Mouse (Mus musculus) embryonic facial prominence, embryonic 11.5 days (tissue): ENCODE data around the gene Olfr18. TPM values are rescaled to one million over a fixed set of nuclear protein-coding genes. Genes with fewer than 3 reads are reported as not detected.

Experiments
- ATAC-seq: fragments of 200-750 bp; cut with Nextera tagmentation; replicated peaks from 2 replicates; pipeline ENCODE4 v1.8.0; 2017; ENCODE audit warnings: low read depth; ENCODE audit not compliant: insufficient number of reproducible peaks, low FRiP score, low TSS enrichment
- DNase-seq: peaks from one replicate; pipeline ENCODE4 v3.0.0-alpha.2; 2015; ENCODE audit warnings: low spot score
- H3K27ac ChIP-seq: fragments of 300-500 bp; sonication (generic); replicated peaks from 2 replicates; pipeline ENCODE4 v1.5.1; 2014; ENCODE audit warnings: mild to moderate bottlenecking, low read depth, low read length, control low read depth
- H3K27me3 ChIP-seq: fragments of 300-500 bp; sonication (generic); 2 replicates; pipeline ENCODE4 v1.6.1; 2014; ENCODE audit warnings: mild to moderate bottlenecking, low read length, moderate library complexity, mixed read lengths; ENCODE audit not compliant: control insufficient read depth, insufficient read depth
- H3K36me3 ChIP-seq: fragments of 300-500 bp; sonication (generic); replicated peaks from 2 replicates; pipeline ENCODE4 v1.6.1; 2014; ENCODE audit warnings: low read depth, mild to moderate bottlenecking, low read length, moderate library complexity, mixed read lengths; ENCODE audit not compliant: control insufficient read depth, insufficient read depth
- H3K4me1 ChIP-seq: fragments of 300-500 bp; sonication (generic); 2 replicates; pipeline ENCODE4 v1.6.1; 2014; ENCODE audit warnings: low read length, mixed read lengths; ENCODE audit not compliant: control insufficient read depth, insufficient read depth
- H3K4me2 ChIP-seq: fragments of 300-500 bp; sonication (generic); 2 replicates; pipeline ENCODE4 v1.6.1; 2014; ENCODE audit warnings: low read depth, mild to moderate bottlenecking, control low read depth, low read length, moderate library complexity
- H3K4me3 ChIP-seq: fragments of 300-500 bp; sonication (generic); 2 replicates; pipeline ENCODE4 v1.5.1; 2014; ENCODE audit warnings: low read depth, low read length, control low read depth
- H3K9ac ChIP-seq: fragments of 300-500 bp; sonication (generic); replicated peaks from 2 replicates; pipeline ENCODE4 v1.6.1; 2014; ENCODE audit warnings: mild to moderate bottlenecking, control low read depth, low read length
- H3K9me3 ChIP-seq: fragments of 300-500 bp; sonication (generic); replicated peaks from 2 replicates; pipeline ENCODE4 v1.6.1; 2016; ENCODE audit warnings: mild to moderate bottlenecking, low read length, inconsistent platforms, mixed read lengths; ENCODE audit not compliant: control insufficient read depth
- WGBS: fragments of 180-500 bp; shearing (Covaris S2); extraction: QIAGEN DNeasy Blood & Tissue Kit; methylation state at CpG from one replicate; pipeline ENCODE4 v1.1.7; 2014; 5-methylcytosine and 5-hydroxymethylcytosine counted together
- polyA plus RNA-seq: library from polyadenylated mRNA; unstranded; fragments of >200 nt; fragmentation: Nextera tagmentation; extraction: Ambion mirVana; gene quantifications from 2 replicates; pipeline ENCODE4 v1.2.1, GENCODE M21; 2014

The Olfr18 gene
- polyA plus RNA-seq, result 0.11 TPM in 1 of 2 replicates, not detected in the other

GRCm38 (mm10) chr9:20335994-20336393 lies at the start of gene Olfr18:
Gene Olfr18 (minus strand): TSS chr9:20336094.
- H3K36me3 ChIP-seq, result no peaks in the 10 kb centered on the region
- no peak within 1 kb of the TSS for H3K4me3 ChIP-seq
- H3K27ac ChIP-seq, result no peak within 1 kb of the TSS
- H3K9ac ChIP-seq, result no peak within 1 kb of the TSS
- ATAC-seq (no peak), DNase-seq (no peak)
- no peaks in the 10 kb centered on the region for H3K4me1 ChIP-seq
- no peaks in the 10 kb centered on the region; the same call in 1 of the 2 replicates for H3K9me3 ChIP-seq
- no peaks in the 10 kb centered on the region for H3K27me3 ChIP-seq
- H3K4me2 ChIP-seq, result no peak within 1 kb of the TSS

- H3K9ac ChIP-seq, result peak overlapping the region; percentile 75
- H3K36me3 ChIP-seq, result no peaks in the 10 kb centered on the region
- H3K4me2 ChIP-seq, result peak overlapping the region; percentile 74
- DNase-seq, result no peak
- H3K27me3 ChIP-seq, result no peaks in the 10 kb centered on the region
- WGBS, result 16% methylated on average over 16 of the region's 16 CpGs
- 0 out of 2 replicates have a peak overlapping the region, but pooled peaks have one; percentile 20 for H3K27ac ChIP-seq
- no peaks in the 10 kb centered on the region for H3K4me1 ChIP-seq
- ATAC-seq, result no peak; the same call in 1 of the 2 replicates
- H3K4me3 ChIP-seq, result peak overlapping the region; percentile 52
- H3K9me3 ChIP-seq, result no peaks in the 10 kb centered on the region
Observed at GRCm38 (mm10) chr9:20385343-20385703, 49.4 kb upstream of the Olfr18 start.

GRCm38 (mm10) chr9:20384532-20385342 lies 48.8 kb upstream of the Olfr18 start, which contains the start of gene Zfp560:
Gene Zfp560 (minus strand): TSS chr9:20385177.
- Histone ChIP-seq H3K9ac (peak within 1 kb of the TSS; percentile 75), H3K9me3 (no peaks in the 10 kb centered on the region), H3K27me3 (no peaks in the 10 kb centered on the region), H3K4me2 (peak within 1 kb of the TSS; percentile 74), H3K4me1 (no peaks in the 10 kb centered on the region), H3K4me3 (peak within 1 kb of the TSS; percentile 52), H3K36me3 (no peaks in the 10 kb centered on the region), H3K27ac (0 out of 2 replicates have a peak within 1 kb of the TSS, but pooled peaks have one; percentile 20)
- DNase-seq (peak; percentile 95), ATAC-seq (peak; percentile 99)
- 2% methylated on average over 40 of the region's 40 CpGs for WGBS

GRCm38 (mm10) chr9:20383659-20384058 lies 47.8 kb upstream of the Olfr18 start:
- ATAC-seq (no peak), DNase-seq (no peak)
- Histone ChIP-seq H3K4me1 (no peaks in the 10 kb centered on the region), H3K9ac (no peak overlapping the region), H3K9me3 (no peaks in the 10 kb centered on the region), H3K36me3 (no peaks in the 10 kb centered on the region), H3K4me2 (no peak overlapping the region), H3K27ac (no peak overlapping the region), H3K4me3 (no peak overlapping the region; the same call in 1 of the 2 replicates), H3K27me3 (no peaks in the 10 kb centered on the region)
- WGBS, result 90% methylated on average over 7 of the region's 7 CpGs

- H3K36me3 ChIP-seq, result no peaks in the 10 kb centered on the region
- H3K4me3 ChIP-seq, result no peak overlapping the region
- H3K9me3 ChIP-seq, result no peaks in the 10 kb centered on the region
- ATAC-seq, result no peak
- WGBS, result 83% methylated on average over 1 of the region's 1 CpGs
- no peaks in the 10 kb centered on the region for H3K27me3 ChIP-seq
- H3K9ac ChIP-seq, result no peak overlapping the region
- no peaks in the 10 kb centered on the region for H3K4me1 ChIP-seq
- no peak overlapping the region for H3K4me2 ChIP-seq
- DNase-seq, result no peak
- no peak overlapping the region for H3K27ac ChIP-seq
Observed at GRCm38 (mm10) chr9:20374712-20375111, 38.8 kb upstream of the Olfr18 start.

GRCm38 (mm10) chr9:20367311-20367710 lies 31.4 kb upstream of the Olfr18 start:
- DNase-seq, result no peak
- H3K27ac ChIP-seq, result no peak overlapping the region
- no peak overlapping the region for H3K9ac ChIP-seq
- H3K27me3 ChIP-seq, result no peaks in the 10 kb centered on the region
- no peaks in the 10 kb centered on the region for H3K36me3 ChIP-seq
- H3K4me1 ChIP-seq, result no peaks in the 10 kb centered on the region
- no peak overlapping the region for H3K4me3 ChIP-seq
- no peak for ATAC-seq
- no peak overlapping the region for H3K4me2 ChIP-seq
- 91% methylated on average over 2 of the region's 2 CpGs for WGBS
- no peaks in the 10 kb centered on the region for H3K9me3 ChIP-seq

GRCm38 (mm10) chr9:20348501-20348900 lies 12.6 kb upstream of the Olfr18 start:
- Histone ChIP-seq H3K27me3 (no peaks in the 10 kb centered on the region), H3K4me1 (no peaks in the 10 kb centered on the region), H3K4me3 (no peak overlapping the region), H3K9ac (no peak overlapping the region), H3K9me3 (no peaks in the 10 kb centered on the region), H3K36me3 (peaks cover 3% of the 10 kb centered on the region), H3K4me2 (no peak overlapping the region), H3K27ac (no peak overlapping the region)
- WGBS, result 91% methylated on average over 4 of the region's 4 CpGs
- DNase-seq (no peak), ATAC-seq (no peak)

GRCm38 (mm10) chr9:20298232-20298631 lies 37.7 kb downstream of the Olfr18 start, which contains the start of gene Olfr873:
Gene Olfr873 (plus strand): TSS chr9:20298532.
- no peaks in the 10 kb centered on the region for H3K9me3 ChIP-seq
- H3K4me1 ChIP-seq, result no peaks in the 10 kb centered on the region
- WGBS, result 85% methylated on average over 1 of the region's 1 CpGs
- H3K27ac ChIP-seq, result no peak within 1 kb of the TSS
- H3K4me2 ChIP-seq, result no peak within 1 kb of the TSS
- H3K36me3 ChIP-seq, result no peaks in the 10 kb centered on the region
- ATAC-seq (no peak), DNase-seq (no peak)
- no peak within 1 kb of the TSS for H3K9ac ChIP-seq
- H3K27me3 ChIP-seq, result no peaks in the 10 kb centered on the region
- H3K4me3 ChIP-seq, result no peak within 1 kb of the TSS
